8 mouse cellular contexts compared by ENCODE assay signal in the genomic region with DNA sequence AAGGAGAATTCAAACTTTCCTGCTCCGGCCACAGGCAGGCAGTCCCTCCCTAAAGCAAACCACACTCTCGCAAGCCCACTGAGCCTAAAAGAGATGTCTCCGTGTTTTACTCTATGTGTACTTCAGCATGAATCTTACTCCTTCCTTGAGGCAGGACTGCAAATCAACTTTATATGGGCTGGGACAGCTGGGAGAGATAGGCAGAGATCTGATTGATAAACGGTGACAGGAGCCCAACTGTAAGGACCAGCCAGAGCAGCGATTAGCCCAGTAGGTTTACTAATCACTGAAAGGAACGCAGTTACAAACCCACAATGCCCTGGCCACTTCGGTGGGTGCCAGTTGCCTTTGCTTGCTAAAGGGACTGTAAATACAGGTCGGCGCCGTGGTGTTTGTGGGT. TPM values are rescaled to one million over a fixed set of nuclear protein-coding genes. Genes with fewer than 3 reads are reported as not detected.
DNase-seq lines count a peak whose midpoint lies in the region; ATAC-seq lines count a peak whose summit lies in the region.

No protein-coding gene starts in this region.

- no peaks in the 10 kb centered on the region for H3K36me3 ChIP-seq in embryonic facial prominence, embryonic 15.5 days
- no peaks in the 10 kb centered on the region for H3K36me3 ChIP-seq in limb, embryonic 13.5 days
- H3K36me3 ChIP-seq in neural tube, embryonic 14.5 days (ENCODE audit: control insufficient read depth, insufficient read depth, low read length) = no peaks in the 10 kb centered on the region

- H3K4me2 ChIP-seq in embryonic facial prominence, embryonic 15.5 days (replicated peaks) = peak overlapping the region; percentile 36
- H3K4me2 ChIP-seq in limb, embryonic 13.5 days (replicated peaks) = peak overlapping the region; percentile 53
- H3K4me2 ChIP-seq in neural tube, embryonic 14.5 days (ENCODE audit: low read depth, low read length) = 0 out of 2 replicates have a peak overlapping the region, but pooled peaks have one; percentile 6

- no peaks in the 10 kb centered on the region for H3K27me3 ChIP-seq in embryonic facial prominence, embryonic 15.5 days
- H3K27me3 ChIP-seq in limb, embryonic 13.5 days = peaks cover 6% of the 10 kb centered on the region; the same call in 1 of the 2 replicates
- no peaks in the 10 kb centered on the region for H3K27me3 ChIP-seq in neural tube, embryonic 14.5 days (ENCODE audit: control insufficient read depth, insufficient read depth, low read length)

- peak; percentile 29 to 30 for DNase-seq in kidney, postnatal 4 days
- DNase-seq in kidney, adult 9 months = no peak
- DNase-seq in thymus, postnatal 36 days = no peak
- no peak for DNase-seq in spleen, postnatal 4 days (ENCODE audit: low spot score in 2 of 2)
- no peak for DNase-seq in adrenal gland, postnatal 36 days

- 0 out of 2 replicates have a peak, but pooled peaks cover 5% of the 10 kb centered on the region for H3K4me1 ChIP-seq in embryonic facial prominence, embryonic 15.5 days
- peaks cover 6% of the 10 kb centered on the region; the same call in 1 of the 2 replicates for H3K4me1 ChIP-seq in limb, embryonic 13.5 days
- H3K4me1 ChIP-seq in neural tube, embryonic 14.5 days (ENCODE audit: control insufficient read depth, insufficient read depth, low read length) = no peaks in the 10 kb centered on the region

- H3K4me3 ChIP-seq in embryonic facial prominence, embryonic 15.5 days (replicated peaks) = peak overlapping the region; percentile 22
- peak overlapping the region; percentile 27 for H3K4me3 ChIP-seq in limb, embryonic 13.5 days
- no peak overlapping the region for H3K4me3 ChIP-seq in neural tube, embryonic 14.5 days (ENCODE audit: low read depth, low read length)

- no peak overlapping the region for H3K27ac ChIP-seq in embryonic facial prominence, embryonic 15.5 days (replicated peaks)
- H3K27ac ChIP-seq in limb, embryonic 13.5 days = no peak overlapping the region
- H3K27ac ChIP-seq in neural tube, embryonic 14.5 days (ENCODE audit: low read depth, low read length) = no peak overlapping the region

- no peaks in the 10 kb centered on the region; the same call in 1 of the 2 replicates for H3K9me3 ChIP-seq in embryonic facial prominence, embryonic 15.5 days (replicated peaks)
- peaks cover 4% of the 10 kb centered on the region; the same call in 1 of the 2 replicates for H3K9me3 ChIP-seq in limb, embryonic 13.5 days
- no peaks in the 10 kb centered on the region for H3K9me3 ChIP-seq in neural tube, embryonic 14.5 days (ENCODE audit: control insufficient read depth, low read length)

- no peak for ATAC-seq in embryonic facial prominence, embryonic 15.5 days (ENCODE audit: insufficient number of reproducible peaks, low FRiP score, low TSS enrichment, low read depth)
- ATAC-seq in limb, embryonic 13.5 days (ENCODE audit: low FRiP score, low read depth) = no peak
- no peak for ATAC-seq in neural tube, embryonic 14.5 days (ENCODE audit: low read depth)

- 26% methylated on average over 10 of the region's 10 CpGs for WGBS in embryonic facial prominence, embryonic 15.5 days
- WGBS in limb, embryonic 13.5 days = 26% methylated on average over 10 of the region's 10 CpGs
- WGBS in neural tube, embryonic 14.5 days = 31% methylated on average over 10 of the region's 10 CpGs

- H3K9ac ChIP-seq in embryonic facial prominence, embryonic 15.5 days = no peak overlapping the region
- 0 out of 2 replicates have a peak overlapping the region, but pooled peaks have one; percentile 25 for H3K9ac ChIP-seq in limb, embryonic 13.5 days
- H3K9ac ChIP-seq in neural tube, embryonic 14.5 days (replicated peaks; ENCODE audit: low read depth, low read length) = no peak overlapping the region

RNA-seq across cellular contexts. Expression of a gene that starts 35.5 kb away (rescaled TPM):
- 0.29 and 0.59 TPM in 2 replicates for polyA plus RNA-seq in embryonic facial prominence, embryonic 15.5 days (2015; fragmentation: Nextera tagmentation; extraction: Ambion mirVana)
- polyA plus RNA-seq in limb, embryonic 13.5 days (2015; fragmentation: Nextera tagmentation; extraction: Ambion mirVana) = 0.24 TPM in 1 of 2 replicates, not detected in the other
- polyA plus RNA-seq in neural tube, embryonic 14.5 days (2014; fragmentation: Nextera tagmentation; extraction: Ambion mirVana) = not detected in 2 replicates
- not detected for total RNA-seq in adrenal gland, postnatal 36 days (2021)

Comparison
In these comparisons a context has a peak if more than half of its experiments do, and no peak if none do; other contexts are left out.
1. DNase-seq: peak in kidney, postnatal 4 days (2 of 2); none in kidney, adult 9 months (single experiment), thymus, postnatal 36 days (0 of 2), spleen, postnatal 4 days (0 of 2) and adrenal gland, postnatal 36 days (0 of 2).
2. Peak in every context shown above with its lines, with median percentiles within 50 percentile points of each other: H3K4me2 ChIP-seq.